Mouse (Mus musculus) limb, embryonic 10.5 days (tissue): ENCODE results near the gene Cysrt1. TPM values are rescaled to one million over a fixed set of nuclear protein-coding genes. Genes with fewer than 3 reads are reported as not detected.

Experiments
- polyA plus RNA-seq: library from polyadenylated mRNA; unstranded; fragments of >200 nt; fragmentation: Nextera tagmentation; extraction: Ambion mirVana; gene quantifications from 2 replicates; pipeline ENCODE4 v1.2.1, GENCODE M21; 2016

Gene Cysrt1
- polyA plus RNA-seq, 1 experiment from 2014 or later = not detected

Other genes with a start within 250 kb of the Cysrt1 start
- gene Nsmf, start 188.1 kb downstream of the Cysrt1 start, polyA plus RNA-seq = 61.6 and 68.2 TPM in 2 replicates
- gene Entpd8, start 162.1 kb downstream of the Cysrt1 start, polyA plus RNA-seq = 0.30 TPM in 1 of 2 replicates, not detected in the other
- 0.15 and 0.28 TPM in 2 replicates for gene Noxa1, start 147.3 kb downstream of the Cysrt1 start, polyA plus RNA-seq
- 7.9 and 10.3 TPM in 2 replicates for gene Nrarp, start 61.7 kb downstream of the Cysrt1 start, polyA plus RNA-seq
- gene Tor4a, start 45.6 kb downstream of the Cysrt1 start, polyA plus RNA-seq = 3.2 TPM in 2 replicates
- 129 and 137 TPM in 2 replicates for gene Nelfb, start 31.0 kb downstream of the Cysrt1 start, polyA plus RNA-seq
- gene Stpg3, start 27.8 kb downstream of the Cysrt1 start, polyA plus RNA-seq = 0.14 TPM in 1 of 2 replicates, not detected in the other
- 1.0 TPM in 1 of 2 replicates, not detected in the other for gene Fam166a, start 23.7 kb downstream of the Cysrt1 start, polyA plus RNA-seq
- 597 and 608 TPM in 2 replicates for gene Tubb4b, start 17.8 kb downstream of the Cysrt1 start, polyA plus RNA-seq
- not detected in 2 replicates for gene Slc34a3, start 8.1 kb downstream of the Cysrt1 start, polyA plus RNA-seq
- not detected in 2 replicates for gene Rnf224, start 5.7 kb downstream of the Cysrt1 start, polyA plus RNA-seq
- gene Rnf208, start 197 bp downstream of the Cysrt1 start, polyA plus RNA-seq = 3.8 and 5.7 TPM in 2 replicates
- gene AL732309.1, start 4.4 kb upstream of the Cysrt1 start, polyA plus RNA-seq = 6.5 and 7.8 TPM in 2 replicates
- 14.5 and 18.4 TPM in 2 replicates for gene Tmem203, start 13.0 kb upstream of the Cysrt1 start, polyA plus RNA-seq
- 8.7 and 9.7 TPM in 2 replicates for gene Tprn, start 20.2 kb upstream of the Cysrt1 start, polyA plus RNA-seq
- 235 and 243 TPM in 2 replicates for gene Ssna1, start 30.0 kb upstream of the Cysrt1 start, polyA plus RNA-seq
- gene Anapc2, start 30.0 kb upstream of the Cysrt1 start, polyA plus RNA-seq = 138 and 153 TPM in 2 replicates
- not detected in 2 replicates for gene Tmem210, start 45.7 kb upstream of the Cysrt1 start, polyA plus RNA-seq
- not detected in 2 replicates for gene Lrrc26, start 47.5 kb upstream of the Cysrt1 start, polyA plus RNA-seq
- gene Grin1, start 76.7 kb upstream of the Cysrt1 start, polyA plus RNA-seq = 0.30 and 0.46 TPM in 2 replicates
- 42.6 and 54.6 TPM in 2 replicates for gene Man1b1, start 89.9 kb upstream of the Cysrt1 start, polyA plus RNA-seq
- gene Dpp7, start 113.9 kb upstream of the Cysrt1 start, polyA plus RNA-seq = 15.7 and 18.7 TPM in 2 replicates
- 8.1 and 9.0 TPM in 2 replicates for gene Uap1l1, start 123.2 kb upstream of the Cysrt1 start, polyA plus RNA-seq
- gene Sapcd2, start 129.9 kb upstream of the Cysrt1 start, polyA plus RNA-seq = 88.3 and 88.7 TPM in 2 replicates
- 0.19 TPM in 1 of 2 replicates, not detected in the other for gene Entpd2, start 153.4 kb upstream of the Cysrt1 start, polyA plus RNA-seq
- gene Npdc1, start 156.9 kb upstream of the Cysrt1 start, polyA plus RNA-seq = 5.7 and 8.1 TPM in 2 replicates
- not detected in 2 replicates for gene Fut7, start 180.8 kb upstream of the Cysrt1 start, polyA plus RNA-seq
- gene Abca2, start 186.3 kb upstream of the Cysrt1 start, polyA plus RNA-seq = 2.8 and 4.4 TPM in 2 replicates
- 0.30 and 1.1 TPM in 2 replicates for gene Clic3, start 214.4 kb upstream of the Cysrt1 start, polyA plus RNA-seq
- 10.0 and 14.6 TPM in 2 replicates for gene Paxx, start 218.6 kb upstream of the Cysrt1 start, polyA plus RNA-seq
- gene Ptgds, start 227.6 kb upstream of the Cysrt1 start, polyA plus RNA-seq = not detected in 2 replicates